Mouse (Mus musculus) spleen, postnatal 14 days (tissue): ENCODE measurements at regions not wholly inside any gene's neighbourhood (a gene's known extent, or its start where the extent isn't known, plus 50 kb on each side); places are given as distances from the start of the nearest gene placed in this dataset.

Experiments used
- DNase-seq, 2 experiments: peaks; one replicate each; pipeline ENCODE4 v3.0.0; 2021 to 2022; ENCODE audit warnings: low spot score in 2 of 2

DNA sequence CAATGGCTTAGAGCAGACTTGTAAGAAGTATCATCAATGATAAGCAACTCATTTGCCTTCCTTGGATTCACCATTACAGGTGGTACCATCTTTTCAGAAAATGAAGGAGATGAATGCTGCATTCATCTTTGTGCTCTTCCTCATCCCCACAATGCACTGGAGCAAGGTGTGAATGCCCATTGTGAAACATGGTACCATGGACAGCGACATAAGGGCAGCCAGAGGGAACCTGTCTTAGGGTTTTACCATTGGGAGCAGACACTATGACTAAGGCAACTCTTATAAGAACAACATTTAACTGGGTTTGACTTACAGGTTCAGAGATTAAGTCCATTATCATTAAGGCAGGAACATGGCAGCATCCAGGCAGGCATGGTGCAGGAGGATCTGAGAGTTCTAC, 60.1 kb upstream of the Kcnj6 start:
- DNase-seq: no peak

DNA sequence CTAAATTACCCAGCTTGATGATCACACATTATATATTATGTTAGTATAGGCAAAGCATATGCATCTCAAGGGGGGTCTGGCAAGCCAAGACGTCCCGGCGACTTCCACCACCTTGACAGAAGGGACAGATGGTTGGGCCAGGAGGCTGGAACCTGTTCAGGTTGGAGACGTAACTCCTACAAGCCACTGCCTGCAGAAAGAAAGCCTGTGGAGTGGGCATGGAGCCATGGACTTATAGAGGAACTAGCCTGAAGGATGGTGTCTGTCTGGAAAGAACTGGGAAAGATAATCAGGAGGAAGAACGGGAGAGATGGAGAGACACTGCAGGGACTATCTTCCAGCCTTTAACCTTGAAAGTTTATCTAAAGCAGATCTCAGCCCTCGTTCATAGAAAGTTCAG, 66.9 kb upstream of the Kcnj6 start:
- no peak for DNase-seq

DNA sequence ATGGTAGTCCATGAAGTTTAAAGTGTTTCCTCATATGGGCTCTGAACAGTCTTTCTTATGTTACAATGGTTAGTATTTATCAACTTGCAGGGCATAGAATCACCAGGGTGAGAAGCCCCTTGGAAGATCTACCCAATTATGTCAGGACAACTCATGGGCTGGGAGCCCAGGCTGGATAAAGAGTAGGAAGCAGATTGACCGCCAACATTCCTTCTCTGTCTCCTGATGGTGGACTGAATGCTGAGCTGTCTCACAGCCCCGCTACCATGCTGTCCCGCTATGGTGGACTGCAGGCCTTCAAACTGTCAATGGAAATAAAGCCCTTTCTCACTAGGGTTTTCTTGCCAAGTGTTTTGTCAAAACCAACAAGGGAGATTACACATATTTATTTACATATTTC, 69.2 kb upstream of the Kcnj6 start:
- no peak for DNase-seq

DNA sequence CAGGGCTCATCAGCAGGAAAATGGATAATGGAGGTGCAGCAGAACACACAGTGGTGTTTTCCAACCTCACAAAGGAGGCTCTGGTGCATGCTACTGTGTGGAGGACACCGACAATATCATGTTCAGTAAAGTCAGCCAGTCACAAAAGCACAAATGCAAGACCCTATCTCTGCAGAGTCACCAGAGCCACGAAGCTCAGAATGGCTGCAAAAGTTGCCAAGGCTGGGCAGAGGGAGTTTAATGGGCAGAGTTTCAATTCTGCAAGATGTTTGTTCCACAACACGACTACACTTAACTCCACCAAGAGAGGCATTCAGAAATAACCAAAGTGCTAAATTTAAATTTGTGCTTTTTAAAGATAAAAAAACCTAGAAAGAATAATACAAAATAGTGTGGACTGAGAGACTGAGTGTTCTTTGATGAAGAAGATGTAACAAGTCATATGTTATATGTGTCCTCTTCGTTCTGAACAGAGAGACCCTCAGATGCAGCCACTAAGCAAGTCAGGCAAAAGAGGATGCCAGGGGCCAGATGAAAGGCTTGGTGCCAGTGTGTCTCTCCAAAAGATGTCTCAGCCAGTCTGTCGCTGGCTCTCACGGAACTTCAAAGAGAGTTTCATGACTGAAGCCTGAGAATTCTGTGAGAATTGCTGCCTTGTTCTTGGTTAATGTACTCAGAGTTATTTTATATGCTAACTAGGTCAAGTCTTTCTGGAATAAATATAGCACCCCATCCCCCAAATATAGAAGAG, 95.1 kb upstream of the Kcnj6 start:
- no peak for DNase-seq

DNA sequence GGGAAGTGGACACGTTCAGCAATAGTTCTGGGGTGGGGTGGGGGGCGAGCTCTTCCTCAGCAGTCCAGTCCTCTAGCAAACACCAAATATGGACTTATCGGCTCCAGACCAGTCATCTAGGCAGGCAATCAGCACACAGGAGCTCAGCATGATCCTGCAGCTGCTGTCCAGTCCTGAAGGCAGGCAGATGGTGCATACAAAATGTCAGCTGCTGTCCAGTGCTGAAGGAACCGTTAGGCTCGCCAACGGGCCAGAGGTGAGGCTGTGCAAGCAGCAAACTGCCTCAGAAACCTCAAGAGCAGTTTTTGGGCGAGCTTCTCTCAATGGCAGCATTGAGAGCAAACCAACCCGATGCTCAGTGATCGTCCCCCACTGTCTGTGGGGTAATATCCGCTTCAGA, 96.3 kb upstream of the Kcnj6 start:
- DNase-seq: no peak

DNA sequence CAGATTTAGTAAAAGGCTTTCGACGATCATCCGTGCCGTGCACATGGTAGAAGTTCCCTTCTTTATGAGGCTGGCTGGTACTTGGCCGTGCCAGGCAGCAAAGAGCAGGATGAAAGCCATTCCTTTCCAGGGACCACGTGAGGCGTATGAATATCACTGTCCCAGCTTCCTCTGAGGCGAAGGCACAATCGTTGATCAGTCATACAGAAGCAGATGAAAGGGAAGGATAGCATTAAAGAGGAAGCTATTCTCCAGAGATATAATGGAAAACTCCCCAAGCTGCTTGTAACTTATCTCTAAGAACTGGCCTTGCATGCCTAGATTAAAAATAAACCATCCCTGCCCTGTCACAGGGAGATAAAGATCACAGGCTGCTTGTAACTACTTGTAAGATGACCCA, 103.5 kb upstream of the Kcnj6 start:
- no peak for DNase-seq

DNA sequence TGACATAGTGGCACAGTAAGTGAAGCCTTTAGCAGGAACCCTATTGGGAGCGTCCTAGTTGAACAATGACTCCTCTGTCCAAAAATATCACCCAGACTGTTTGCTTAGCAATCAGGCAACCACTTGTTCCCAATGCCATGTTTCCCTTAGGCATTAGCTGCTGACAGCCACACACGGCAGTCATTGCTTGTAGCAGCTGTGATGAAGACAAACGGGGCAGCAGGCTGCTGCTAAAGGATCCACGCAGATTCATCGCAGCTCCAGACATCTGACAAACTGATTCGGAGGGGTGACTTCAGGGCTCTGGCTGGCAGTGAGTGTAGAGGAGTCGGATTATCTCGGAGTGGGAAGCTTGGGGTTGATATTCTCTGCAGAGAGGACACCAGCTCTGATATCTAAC, 120.0 kb upstream of the Kcnj6 start:
- DNase-seq: no peak

DNA sequence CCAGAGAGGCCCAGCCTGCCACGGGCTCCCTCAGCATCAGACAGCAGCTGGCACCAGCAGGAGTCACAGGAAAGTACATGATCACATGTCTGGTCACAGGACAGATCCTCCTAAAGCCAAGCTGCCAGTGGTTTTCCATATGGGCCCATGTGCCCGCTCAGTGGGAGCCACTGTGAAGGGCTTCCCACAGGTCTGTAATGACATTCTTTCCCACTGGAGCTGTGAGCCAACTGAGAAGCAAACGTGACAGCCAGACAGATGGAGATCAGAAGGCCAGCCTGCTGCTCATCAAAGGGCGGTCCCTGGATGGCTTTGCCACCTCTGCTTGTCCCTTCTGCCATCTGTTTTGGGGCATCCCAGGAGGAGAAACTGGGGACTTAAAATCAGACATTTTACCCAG, 121.8 kb upstream of the Kcnj6 start:
- DNase-seq: no peak

DNA sequence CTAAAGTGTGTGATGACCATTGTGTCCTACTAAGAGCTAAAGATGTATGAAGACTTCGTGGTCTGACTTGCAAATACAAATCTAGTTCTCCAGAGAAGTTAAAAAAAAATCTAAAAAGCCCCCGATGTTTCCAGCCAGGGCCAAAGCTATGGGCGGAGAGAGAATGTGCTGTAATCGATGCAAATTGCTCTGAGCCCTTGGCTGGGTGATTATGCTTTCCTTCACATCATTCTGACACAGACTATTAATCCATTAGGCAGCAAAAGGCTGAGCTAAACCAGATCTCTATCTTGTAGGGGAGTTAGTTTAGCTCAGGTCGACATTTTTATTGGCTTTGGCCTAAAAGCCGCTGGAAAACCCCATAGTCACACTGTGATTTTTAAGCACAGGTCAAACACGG, 124.5 kb upstream of the Kcnj6 start:
- no peak for DNase-seq

DNA sequence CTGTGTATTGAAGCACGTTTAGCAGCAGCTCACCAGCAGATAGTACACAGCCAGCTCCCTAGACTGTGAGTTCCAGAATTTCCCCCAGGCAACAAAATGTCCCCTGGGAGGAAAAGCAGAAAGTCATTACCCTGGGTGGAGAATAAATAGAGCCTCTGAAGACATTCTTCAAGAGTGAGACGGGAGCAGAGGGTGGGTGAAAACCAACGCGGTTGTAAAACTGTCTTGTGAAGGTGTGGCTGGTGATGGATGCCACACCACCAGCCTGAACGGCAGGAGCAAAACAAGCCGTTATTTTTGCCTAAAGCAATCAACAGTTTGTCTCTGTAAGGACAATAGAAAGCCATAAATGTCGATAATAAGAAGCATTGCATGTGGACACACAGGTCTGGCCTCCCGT, 129.7 kb upstream of the Kcnj15 start:
- no peak for DNase-seq

DNA sequence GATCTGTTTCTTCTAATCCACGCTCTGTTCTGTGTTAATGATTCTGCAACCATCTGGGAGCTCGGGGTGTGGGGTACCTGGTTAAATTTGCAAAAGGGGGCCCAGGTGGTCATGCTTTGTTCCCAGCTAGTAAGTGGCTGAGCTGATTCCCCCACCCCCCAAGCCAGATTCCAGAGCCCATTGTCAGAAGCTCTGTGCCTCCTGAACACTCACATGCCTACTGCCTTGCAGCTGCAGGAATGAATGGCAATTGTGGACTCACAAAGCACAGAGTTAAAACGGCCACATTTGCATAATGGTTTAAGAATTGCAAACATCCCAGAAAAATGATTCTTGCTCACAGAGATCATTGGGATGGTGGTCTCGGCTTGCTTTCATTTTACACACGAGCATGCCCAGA, 125.5 kb upstream of the Kcnj15 start:
- DNase-seq: no peak

DNA sequence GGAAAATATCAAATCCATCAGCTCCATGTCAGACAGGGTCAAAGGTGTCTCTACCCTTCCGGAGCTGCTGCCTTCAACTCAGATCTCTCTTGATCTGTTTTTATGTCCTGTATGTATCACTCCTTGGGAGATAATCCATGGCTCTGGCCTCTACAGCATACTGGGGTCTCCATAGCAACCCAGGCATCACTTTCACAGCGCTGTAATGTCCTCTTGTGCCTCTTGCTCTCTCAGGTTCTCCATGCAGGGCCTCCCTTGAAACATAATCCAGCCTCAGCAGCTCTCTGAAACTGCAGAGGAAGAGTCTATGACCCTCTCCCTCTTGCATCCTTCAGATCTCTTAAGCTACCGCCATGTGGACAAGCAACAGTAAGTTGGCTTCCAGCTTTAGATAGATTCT, 118.5 kb upstream of the Kcnj15 start:
- DNase-seq: no peak

DNA sequence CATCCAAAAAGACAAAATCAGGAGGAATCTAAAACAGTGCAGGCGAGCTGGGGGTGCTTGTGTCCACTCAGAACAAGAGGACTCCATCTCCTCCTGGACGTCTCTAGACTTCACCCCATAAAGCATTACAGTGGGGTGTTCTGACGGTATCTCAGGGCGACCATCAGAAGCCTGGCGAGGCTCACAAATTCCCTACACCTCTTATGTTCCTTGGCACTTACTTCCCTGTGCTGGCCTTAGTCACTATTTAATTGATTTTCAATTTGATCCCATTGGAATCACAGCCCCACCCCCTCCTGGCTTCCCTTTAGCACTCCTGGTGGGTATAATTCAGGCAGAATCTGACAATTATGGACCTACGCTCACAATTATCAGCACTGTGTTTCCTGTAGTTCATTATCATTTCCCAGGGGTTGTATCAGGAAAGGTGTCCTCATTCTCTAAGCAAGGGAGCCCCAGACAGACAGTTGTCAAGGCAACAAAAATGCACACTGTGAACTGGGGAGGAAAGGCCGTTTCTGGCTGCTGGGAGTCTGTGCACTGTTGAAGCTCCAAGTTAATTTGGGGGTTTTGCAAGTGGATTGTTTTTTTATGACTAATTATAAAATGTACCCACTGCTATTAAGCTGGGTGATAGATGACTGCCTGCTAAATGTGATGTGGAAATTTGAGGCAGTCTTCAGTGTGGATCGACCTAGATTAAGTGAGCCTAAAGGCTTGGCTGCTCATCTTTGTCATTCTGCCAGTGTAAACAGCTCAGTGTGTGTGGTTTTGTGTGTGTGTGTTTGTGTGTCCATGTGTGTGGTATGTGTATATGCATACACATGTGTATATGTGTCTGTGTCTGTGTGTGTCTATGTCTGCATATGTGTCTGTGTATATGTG, 115.6 kb upstream of the Kcnj15 start:
- DNase-seq: no peak

DNA sequence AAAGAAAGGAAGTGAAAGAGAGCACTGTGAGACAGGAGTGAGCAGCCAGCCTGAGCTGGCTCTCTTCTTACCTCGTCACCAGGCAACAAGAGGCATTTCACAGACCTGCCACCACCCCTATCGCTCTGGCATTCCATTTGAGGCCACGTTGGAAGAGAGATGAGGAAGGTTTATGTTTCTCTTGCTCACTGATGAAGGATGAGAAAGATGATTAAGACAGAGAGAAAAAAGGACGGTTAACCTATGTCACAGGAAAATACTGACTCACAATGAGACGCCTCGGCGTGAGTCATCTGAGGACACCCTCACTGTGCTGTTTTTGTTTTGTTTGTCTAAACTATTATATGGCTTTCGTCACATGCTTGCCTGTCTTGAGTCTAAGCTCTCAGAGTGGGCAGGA, 106.9 kb upstream of the Kcnj15 start:
- DNase-seq: no peak

DNA sequence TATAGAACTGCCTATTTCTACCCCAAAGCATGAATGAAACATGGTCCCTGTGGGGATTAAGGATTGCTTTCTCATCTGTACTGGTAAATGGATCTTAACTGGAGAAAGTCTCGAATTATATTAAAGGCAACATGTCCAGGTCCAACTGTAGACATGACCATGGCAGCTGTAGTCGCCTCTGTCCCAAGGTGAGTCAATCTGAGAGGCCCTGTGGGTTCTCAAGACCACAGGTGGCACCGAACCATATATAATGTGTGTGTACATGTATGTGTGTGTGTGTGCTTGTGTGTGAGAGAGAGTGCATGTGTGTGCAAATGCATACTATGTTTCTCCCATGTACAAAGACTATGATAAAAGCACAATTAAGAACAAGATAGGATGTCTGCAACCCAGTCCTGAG, 105.9 kb upstream of the Kcnj15 start:
- no peak for DNase-seq

DNA sequence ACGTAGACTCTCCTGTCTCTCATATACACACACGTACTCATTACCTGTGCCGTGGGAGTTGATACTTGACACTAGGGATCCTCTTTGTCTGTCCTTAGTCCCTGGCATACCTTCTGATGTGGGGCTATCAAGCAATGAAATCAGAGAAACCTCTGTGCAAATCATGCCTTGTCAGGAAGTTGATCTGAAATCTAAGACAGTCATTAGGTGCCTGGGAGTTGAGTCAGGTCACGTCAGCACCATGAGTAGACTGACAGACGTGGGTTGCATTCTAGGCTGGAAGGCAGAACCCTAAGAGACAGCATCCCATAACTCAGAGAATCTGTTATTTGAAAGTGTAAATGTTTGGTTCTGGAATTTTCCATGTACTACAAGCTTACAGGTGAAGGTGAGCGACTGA, 105.4 kb upstream of the Kcnj15 start:
- DNase-seq: no peak

DNA sequence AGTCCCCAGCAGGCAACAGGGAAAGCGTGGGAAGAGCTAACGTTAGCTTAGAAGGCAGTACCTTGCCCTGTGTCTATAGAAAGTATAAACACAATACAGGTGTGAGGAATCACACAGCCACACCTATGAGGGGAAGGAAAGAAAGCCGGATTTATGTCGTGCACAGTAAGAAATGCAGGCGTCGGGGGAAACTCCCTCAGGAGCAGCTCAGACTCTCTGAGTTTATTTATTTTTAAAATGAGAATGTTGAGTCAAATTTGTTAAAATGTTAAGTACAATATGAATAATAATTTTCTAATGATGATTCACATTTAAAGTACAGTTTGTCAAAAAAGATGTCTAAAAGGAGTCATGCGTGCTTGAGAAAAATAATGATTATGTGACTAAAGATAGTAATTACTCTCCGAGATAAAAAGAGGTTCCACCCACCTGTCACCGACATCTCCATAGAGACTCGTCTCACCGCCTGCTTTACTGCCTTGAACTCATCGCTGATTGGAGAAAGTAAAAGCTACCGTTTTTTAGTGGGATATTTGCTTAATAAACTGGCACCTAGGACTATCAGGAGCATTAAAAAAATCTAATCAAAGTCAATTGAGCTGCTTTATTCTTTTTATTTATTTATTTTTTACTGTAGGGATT, 104.5 kb upstream of the Kcnj15 start:
- no peak for DNase-seq

DNA sequence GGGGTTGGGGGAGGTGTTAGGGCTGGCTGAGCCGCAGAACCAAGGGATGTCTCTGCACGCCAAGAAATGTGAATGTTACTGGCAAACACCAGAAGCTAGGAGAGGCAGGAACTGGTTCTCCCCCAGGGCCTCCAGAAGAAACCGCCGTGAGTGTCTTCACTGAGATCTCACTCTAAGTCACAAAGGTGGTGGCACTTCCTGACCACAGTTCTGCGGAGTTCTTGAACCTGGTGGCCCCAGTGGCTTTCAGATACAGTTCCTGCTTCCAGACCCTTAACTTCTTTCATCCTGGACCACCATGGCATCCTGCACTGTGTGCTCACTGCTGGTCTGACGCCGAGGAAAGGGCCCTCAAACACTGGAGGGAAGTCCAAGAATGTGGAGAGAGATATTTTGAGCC, 89.0 kb upstream of the Kcnj15 start:
- DNase-seq: no peak

DNA sequence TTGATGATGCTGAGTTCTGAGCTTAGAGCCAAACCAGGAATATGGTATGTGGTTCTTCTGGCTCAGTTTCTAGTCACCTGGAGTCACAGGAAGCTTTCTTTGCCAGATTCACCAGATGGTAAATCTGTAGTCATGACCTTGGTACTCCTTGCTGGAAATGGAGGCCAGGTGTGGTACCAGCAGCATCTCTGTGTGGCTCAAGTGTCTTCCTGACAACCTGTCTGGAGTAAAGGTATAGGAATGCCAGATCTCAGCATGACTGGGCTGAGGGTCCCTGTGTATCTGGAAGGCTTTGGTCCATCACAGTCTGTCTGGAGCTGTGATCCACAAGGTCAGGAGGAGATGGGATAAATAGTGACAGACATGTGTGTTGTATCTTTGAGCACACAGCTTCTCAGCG, 88.0 kb upstream of the Kcnj15 start:
- no peak for DNase-seq

DNA sequence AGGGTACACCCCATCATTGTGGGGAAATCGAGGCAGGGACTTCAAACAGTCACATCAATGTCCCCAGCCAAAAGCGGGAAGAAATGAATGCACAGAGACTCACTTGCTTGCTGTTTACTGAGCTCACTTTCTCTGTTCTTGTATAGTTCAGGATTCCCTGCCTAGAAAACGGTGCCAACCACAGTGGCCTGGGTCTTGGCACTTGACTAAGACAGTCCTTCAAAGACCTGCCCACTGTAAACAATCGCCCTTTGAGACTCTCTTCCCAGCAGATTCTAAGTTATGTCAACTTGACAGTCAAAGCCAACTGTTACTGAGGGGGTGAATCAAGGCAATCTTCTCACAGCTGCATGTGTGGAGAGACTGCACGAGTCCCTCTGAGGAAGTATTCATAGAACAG, 76.8 kb upstream of the Kcnj15 start:
- DNase-seq: no peak

DNA sequence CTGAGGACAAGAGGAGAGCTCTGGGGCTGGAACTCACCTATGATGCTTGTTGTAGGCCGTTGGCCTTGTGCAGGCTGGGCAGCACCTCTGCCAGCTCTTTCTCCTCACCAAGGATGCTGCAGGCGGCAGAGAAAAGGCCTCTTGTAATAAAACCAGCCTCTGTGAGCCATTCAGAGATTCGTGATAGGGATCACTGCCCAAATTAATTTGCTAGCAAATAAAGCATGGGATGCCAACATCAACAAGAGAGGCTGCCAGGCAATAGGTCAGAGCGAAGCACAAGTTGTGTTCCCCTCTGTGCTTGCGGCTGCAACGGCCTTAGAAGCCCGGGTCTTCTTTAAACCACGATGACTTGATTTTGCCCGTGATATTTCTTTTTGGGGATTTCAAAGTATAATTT, 72.0 kb upstream of the Kcnj15 start:
- no peak for DNase-seq

DNA sequence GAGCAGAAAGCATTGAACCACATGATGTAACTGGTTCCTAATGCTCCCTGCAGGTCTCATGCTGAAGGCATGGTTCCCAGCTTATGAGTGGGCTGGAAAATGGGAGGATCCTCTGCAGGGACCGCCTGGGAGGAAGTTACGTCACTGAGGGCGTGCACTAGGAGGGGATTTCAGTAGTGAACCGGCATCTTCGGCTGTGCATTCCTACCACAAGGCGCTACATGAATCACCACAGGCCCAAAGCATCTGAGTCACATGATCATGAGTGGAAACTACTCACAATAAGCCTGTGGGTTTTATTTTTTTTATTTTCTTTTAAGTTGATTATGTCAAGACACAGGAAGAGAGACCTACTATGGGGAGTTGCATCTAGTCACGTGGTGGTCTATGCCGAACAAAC, 68.2 kb upstream of the Kcnj15 start:
- DNase-seq: no peak

DNA sequence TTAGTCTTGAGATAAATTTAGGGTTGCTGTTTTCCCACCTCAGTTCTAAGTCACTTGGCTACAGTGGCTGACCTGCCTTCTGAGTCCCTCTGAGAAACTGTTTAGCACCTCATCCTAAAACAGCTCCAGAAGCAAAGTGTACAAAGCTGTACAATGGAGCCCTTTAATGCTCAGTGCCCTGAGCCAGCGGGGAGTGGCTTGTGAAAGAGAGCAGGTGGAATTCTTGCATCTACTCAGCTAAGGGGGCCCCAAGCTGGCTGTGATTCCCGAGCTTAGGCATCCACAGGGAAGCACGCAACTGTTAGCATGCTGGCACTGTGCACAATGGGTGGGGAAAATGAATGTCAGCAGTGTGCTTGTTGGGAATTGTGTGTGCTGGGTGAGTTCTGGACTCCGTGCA, 63.2 kb upstream of the Kcnj15 start:
- DNase-seq: no peak
